Mouse (Mus musculus) embryonic facial prominence, embryonic 12.5 days (tissue): ENCODE measurements around the gene Pmis2. TPM values are rescaled to one million over a fixed set of nuclear protein-coding genes. Genes with fewer than 3 reads are reported as not detected.
A peak's percentile ranks its signal among the peaks of the same experiment; 100 is the strongest.

Experiments used
- ATAC-seq: fragments of 200-750 bp; cut with Nextera tagmentation; 2 replicates; pipeline ENCODE4 v1.8.0; 2017; ENCODE audit not compliant: insufficient number of reproducible peaks, insufficient read depth, low FRiP score, low TSS enrichment
- H3K27ac ChIP-seq: fragments of 300-500 bp; sonication (generic); 2 replicates; pipeline ENCODE4 v1.5.1; 2016; ENCODE audit warnings: mild to moderate bottlenecking
- H3K27me3 ChIP-seq: fragments of 300-500 bp; sonication (generic); 2 replicates; pipeline ENCODE4 v1.6.1; 2016; ENCODE audit warnings: mild to moderate bottlenecking, moderate library complexity
- H3K36me3 ChIP-seq: fragments of 300-500 bp; sonication (generic); 2 replicates; pipeline ENCODE4 v1.6.1; 2016; ENCODE audit warnings: mild to moderate bottlenecking
- H3K4me1 ChIP-seq: fragments of 300-500 bp; sonication (generic); 2 replicates; pipeline ENCODE4 v1.6.1; 2016
- H3K4me2 ChIP-seq: fragments of 300-500 bp; sonication (generic); replicated peaks from 2 replicates; pipeline ENCODE4 v1.6.1; 2016; ENCODE audit warnings: mild to moderate bottlenecking, moderate library complexity
- H3K4me3 ChIP-seq: fragments of 300-500 bp; sonication (generic); 2 replicates; pipeline ENCODE4 v1.5.1; 2016; ENCODE audit warnings: mild to moderate bottlenecking
- H3K9ac ChIP-seq: fragments of 300-500 bp; sonication (generic); 2 replicates; pipeline ENCODE4 v1.6.1; 2016; ENCODE audit warnings: mild to moderate bottlenecking, moderate library complexity
- H3K9me3 ChIP-seq: fragments of 300-500 bp; sonication (generic); 2 replicates; pipeline ENCODE4 v1.6.1; 2016; ENCODE audit warnings: mild to moderate bottlenecking, moderate library complexity
- WGBS: fragments of 180-500 bp; shearing (Covaris S2); methylation state at CpG from one replicate; pipeline ENCODE4 v1.1.7; 2016; 5-methylcytosine and 5-hydroxymethylcytosine counted together
- polyA plus RNA-seq: library from polyadenylated mRNA; unstranded; fragments of >200 nt; fragmentation: Nextera tagmentation; extraction: Ambion mirVana; gene quantifications from 2 replicates; pipeline ENCODE4 v1.2.1, GENCODE M21; 2016

Pmis2 gene
- not detected in 2 replicates for polyA plus RNA-seq

- no peak for ATAC-seq
- 74% methylated on average over 9 of the region's 9 CpGs for WGBS
- H3K27ac ChIP-seq: no peak within 1 kb of the TSS
- no peaks in the 10 kb centered on the region for H3K36me3 ChIP-seq
- H3K4me1 ChIP-seq: no peaks in the 10 kb centered on the region
- no peak within 1 kb of the TSS for H3K4me3 ChIP-seq
- no peaks in the 10 kb centered on the region for H3K9me3 ChIP-seq
- H3K9ac ChIP-seq: no peak within 1 kb of the TSS
- H3K27me3 ChIP-seq: 0 out of 2 replicates have a peak, but pooled peaks cover 3% of the 10 kb centered on the region
- no peak within 1 kb of the TSS for H3K4me2 ChIP-seq
These were observed at the start of gene Pmis2 for GRCm38 (mm10) chr7:30671480-30671879. Gene Pmis2 (minus strand): TSS chr7:30671605.

GRCm38 (mm10) chr7:30719669-30720068 is 48.3 kb upstream of the Pmis2 start:
- peaks cover 3% of the 10 kb centered on the region for H3K4me1 ChIP-seq
- ATAC-seq: no peak
- 86% methylated on average over 5 of the region's 5 CpGs for WGBS
- no peaks in the 10 kb centered on the region for H3K9me3 ChIP-seq
- H3K36me3 ChIP-seq: no peaks in the 10 kb centered on the region
- H3K4me3 ChIP-seq: no peak overlapping the region
- no peak overlapping the region for H3K4me2 ChIP-seq
- no peak overlapping the region for H3K9ac ChIP-seq
- H3K27ac ChIP-seq: no peak overlapping the region
- H3K27me3 ChIP-seq: peaks cover 39% of the 10 kb centered on the region

DNA sequence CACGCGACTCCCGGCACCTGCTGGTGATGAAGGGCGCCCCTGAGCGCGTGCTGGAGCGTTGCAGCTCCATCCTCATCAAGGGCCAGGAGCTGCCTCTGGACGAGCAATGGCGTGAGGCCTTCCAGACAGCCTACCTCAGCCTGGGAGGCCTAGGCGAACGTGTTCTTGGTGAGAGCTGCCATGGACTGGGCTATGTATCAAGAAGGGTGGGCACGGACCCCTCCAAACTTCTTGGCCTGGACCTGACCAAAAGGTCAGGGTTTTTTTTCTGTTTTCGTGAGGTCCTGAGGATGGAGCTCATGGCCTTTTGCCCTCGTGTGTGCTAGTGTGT is 46.3 kb upstream of the Pmis2 start:
- Histone ChIP-seq H3K9me3 (no peaks in the 10 kb centered on the region), H3K27me3 (peaks cover 39% of the 10 kb centered on the region), H3K9ac (no peak overlapping the region), H3K4me1 (peaks cover 3% of the 10 kb centered on the region), H3K4me3 (peak overlapping the region; percentile 26), H3K27ac (no peak overlapping the region), H3K36me3 (no peaks in the 10 kb centered on the region), H3K4me2 (peak overlapping the region; percentile 54)
- ATAC-seq: peak; percentile 53
- 7% methylated on average over 14 of the region's 14 CpGs for WGBS

GRCm38 (mm10) chr7:30717006-30717715 is 45.8 kb upstream of the Pmis2 start:
- Histone ChIP-seq H3K4me1 (peaks cover 3% of the 10 kb centered on the region), H3K9me3 (no peaks in the 10 kb centered on the region), H3K27ac (no peak overlapping the region), H3K27me3 (peaks cover 39% of the 10 kb centered on the region), H3K4me3 (peak overlapping the region; percentile 26), H3K4me2 (peak overlapping the region; percentile 54), H3K9ac (no peak overlapping the region), H3K36me3 (no peaks in the 10 kb centered on the region)
- 3% methylated on average over 43 of the region's 43 CpGs for WGBS
- ATAC-seq: peak; percentile 88

- Histone ChIP-seq H3K9ac (no peak within 1 kb of the TSS), H3K27me3 (peaks cover 24% of the 10 kb centered on the region), H3K27ac (no peak within 1 kb of the TSS), H3K4me1 (no peaks in the 10 kb centered on the region; the same call in 1 of the 2 replicates), H3K9me3 (no peaks in the 10 kb centered on the region), H3K4me2 (no peak within 1 kb of the TSS), H3K4me3 (no peak within 1 kb of the TSS), H3K36me3 (no peaks in the 10 kb centered on the region)
- WGBS: 80% methylated on average over 3 of the region's 3 CpGs
- no peak for ATAC-seq
These were observed 40.5 kb upstream of the Pmis2 start, which contains the start of gene Atp4a for GRCm38 (mm10) chr7:30711942-30712341. Gene Atp4a (plus strand): TSS chr7:30712209.

- Histone ChIP-seq H3K27me3 (peaks cover 5% of the 10 kb centered on the region; the same call in 1 of the 2 replicates), H3K4me2 (no peak overlapping the region), H3K9ac (no peak overlapping the region), H3K9me3 (no peaks in the 10 kb centered on the region), H3K4me1 (no peaks in the 10 kb centered on the region), H3K27ac (no peak overlapping the region), H3K4me3 (no peak overlapping the region), H3K36me3 (no peaks in the 10 kb centered on the region)
- WGBS: 88% methylated on average over 1 of the region's 1 CpGs
- ATAC-seq: no peak
These were observed 36.0 kb upstream of the Pmis2 start for GRCm38 (mm10) chr7:30707441-30707840.

- WGBS: 77% methylated on average over 8 of the region's 8 CpGs
- no peak overlapping the region for H3K4me2 ChIP-seq
- H3K9me3 ChIP-seq: no peaks in the 10 kb centered on the region
- H3K4me1 ChIP-seq: no peaks in the 10 kb centered on the region
- no peak overlapping the region for H3K27ac ChIP-seq
- ATAC-seq: no peak
- no peak overlapping the region for H3K9ac ChIP-seq
- no peak overlapping the region for H3K4me3 ChIP-seq
- no peaks in the 10 kb centered on the region for H3K36me3 ChIP-seq
- peaks cover 5% of the 10 kb centered on the region; the same call in 1 of the 2 replicates for H3K27me3 ChIP-seq
These were observed 34.9 kb upstream of the Pmis2 start for GRCm38 (mm10) chr7:30706214-30706882.

- Histone ChIP-seq H3K36me3 (no peaks in the 10 kb centered on the region), H3K9ac (no peak within 1 kb of the TSS), H3K4me2 (no peak within 1 kb of the TSS), H3K4me1 (no peaks in the 10 kb centered on the region), H3K27me3 (no peaks in the 10 kb centered on the region), H3K27ac (no peak within 1 kb of the TSS), H3K4me3 (no peak within 1 kb of the TSS), H3K9me3 (no peaks in the 10 kb centered on the region)
- no peak for ATAC-seq
- WGBS: 35% methylated on average over 9 of the region's 9 CpGs
These were observed 27.2 kb upstream of the Pmis2 start, which contains the start of gene 2200002J24Rik for GRCm38 (mm10) chr7:30698589-30698988. Gene 2200002J24Rik (plus strand): TSS chr7:30698926.

DNA sequence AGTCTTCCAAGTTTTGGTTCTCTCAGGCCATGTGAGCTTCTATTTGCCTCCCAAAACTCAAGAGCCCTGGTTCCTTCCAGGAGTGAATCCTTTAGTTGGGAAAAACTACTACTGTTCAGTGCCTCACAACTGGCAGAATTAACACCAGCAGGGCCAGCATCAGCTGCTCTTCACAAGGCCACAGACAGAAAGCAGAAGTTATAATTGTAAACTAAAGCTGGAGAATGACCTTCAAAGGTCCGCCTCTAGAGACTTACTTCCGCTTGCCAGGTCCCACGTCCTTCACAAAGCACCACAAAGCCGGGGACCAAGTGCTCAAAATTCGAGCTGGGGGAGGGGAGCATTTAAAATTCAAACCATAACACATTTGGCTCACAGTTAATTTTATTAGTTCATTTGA is 26.7 kb upstream of the Pmis2 start:
- H3K4me3 ChIP-seq: no peak overlapping the region
- WGBS: 57% methylated on average over 5 of the region's 5 CpGs
- H3K4me1 ChIP-seq: no peaks in the 10 kb centered on the region
- ATAC-seq: no peak
- no peaks in the 10 kb centered on the region for H3K36me3 ChIP-seq
- no peak overlapping the region for H3K9ac ChIP-seq
- no peaks in the 10 kb centered on the region for H3K27me3 ChIP-seq
- H3K27ac ChIP-seq: no peak overlapping the region
- no peak overlapping the region for H3K4me2 ChIP-seq
- no peaks in the 10 kb centered on the region for H3K9me3 ChIP-seq

DNA sequence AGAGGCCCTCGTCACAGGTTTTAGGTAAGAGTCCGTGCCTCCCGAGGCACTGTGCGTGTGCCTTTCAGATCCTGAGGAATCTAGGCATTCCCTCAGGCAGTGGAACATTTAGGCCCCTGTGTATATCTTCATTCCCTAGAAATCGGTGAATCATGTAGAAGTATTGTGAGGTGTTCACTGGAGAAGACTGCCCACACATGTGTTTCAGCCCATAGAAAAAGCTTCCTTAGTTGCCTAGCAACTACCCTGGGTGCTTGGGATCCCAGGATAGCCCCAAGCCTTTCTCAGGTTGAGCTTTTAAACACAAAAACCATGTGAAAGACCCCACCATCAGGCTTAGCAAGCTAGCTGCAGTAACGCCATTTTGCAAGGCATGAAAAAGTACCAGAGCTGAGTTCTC is 16.9 kb upstream of the Pmis2 start:
- Histone ChIP-seq H3K4me1 (no peaks in the 10 kb centered on the region), H3K9ac (no peak overlapping the region), H3K9me3 (no peaks in the 10 kb centered on the region), H3K4me2 (no peak overlapping the region), H3K27me3 (peaks cover 21% of the 10 kb centered on the region), H3K36me3 (no peaks in the 10 kb centered on the region), H3K4me3 (no peak overlapping the region), H3K27ac (no peak overlapping the region)
- WGBS: 65% methylated on average over 6 of the region's 6 CpGs
- ATAC-seq: no peak

- peaks cover 20% of the 10 kb centered on the region for H3K27me3 ChIP-seq
- H3K36me3 ChIP-seq: no peaks in the 10 kb centered on the region
- no peak overlapping the region for H3K27ac ChIP-seq
- H3K4me3 ChIP-seq: no peak overlapping the region
- WGBS: 73% methylated on average over 2 of the region's 2 CpGs
- H3K9ac ChIP-seq: no peak overlapping the region
- no peaks in the 10 kb centered on the region for H3K9me3 ChIP-seq
- no peak overlapping the region for H3K4me2 ChIP-seq
- ATAC-seq: no peak
- no peaks in the 10 kb centered on the region for H3K4me1 ChIP-seq
These were observed 12.0 kb upstream of the Pmis2 start for GRCm38 (mm10) chr7:30683425-30683824.

DNA sequence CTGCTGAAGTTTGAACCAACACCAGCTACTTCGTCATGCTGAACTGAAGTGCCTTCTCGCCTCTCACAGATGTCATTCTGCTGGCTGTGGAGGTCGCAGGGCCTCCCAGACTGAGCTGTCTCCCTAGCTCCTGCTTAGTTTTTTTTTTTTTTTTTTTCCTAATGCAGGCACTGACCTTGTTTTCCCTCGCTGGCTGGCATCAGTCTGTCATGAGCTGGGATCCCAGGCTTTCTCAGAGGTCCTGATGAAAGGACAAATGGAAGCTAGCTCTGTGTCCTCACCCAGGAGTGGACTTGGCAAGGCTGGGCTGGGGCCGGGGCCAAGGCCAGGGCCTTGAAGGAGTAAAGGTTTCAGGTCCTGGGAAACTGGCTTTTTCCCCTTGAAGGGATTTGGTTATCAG is 10.5 kb upstream of the Pmis2 start:
- Histone ChIP-seq H3K4me1 (no peaks in the 10 kb centered on the region), H3K9ac (no peak overlapping the region), H3K9me3 (no peaks in the 10 kb centered on the region), H3K27ac (no peak overlapping the region), H3K4me2 (no peak overlapping the region), H3K36me3 (no peaks in the 10 kb centered on the region), H3K27me3 (peaks cover 6% of the 10 kb centered on the region), H3K4me3 (no peak overlapping the region)
- ATAC-seq: no peak
- 60% methylated on average over 5 of the region's 5 CpGs for WGBS
